In the genomic region with DNA sequence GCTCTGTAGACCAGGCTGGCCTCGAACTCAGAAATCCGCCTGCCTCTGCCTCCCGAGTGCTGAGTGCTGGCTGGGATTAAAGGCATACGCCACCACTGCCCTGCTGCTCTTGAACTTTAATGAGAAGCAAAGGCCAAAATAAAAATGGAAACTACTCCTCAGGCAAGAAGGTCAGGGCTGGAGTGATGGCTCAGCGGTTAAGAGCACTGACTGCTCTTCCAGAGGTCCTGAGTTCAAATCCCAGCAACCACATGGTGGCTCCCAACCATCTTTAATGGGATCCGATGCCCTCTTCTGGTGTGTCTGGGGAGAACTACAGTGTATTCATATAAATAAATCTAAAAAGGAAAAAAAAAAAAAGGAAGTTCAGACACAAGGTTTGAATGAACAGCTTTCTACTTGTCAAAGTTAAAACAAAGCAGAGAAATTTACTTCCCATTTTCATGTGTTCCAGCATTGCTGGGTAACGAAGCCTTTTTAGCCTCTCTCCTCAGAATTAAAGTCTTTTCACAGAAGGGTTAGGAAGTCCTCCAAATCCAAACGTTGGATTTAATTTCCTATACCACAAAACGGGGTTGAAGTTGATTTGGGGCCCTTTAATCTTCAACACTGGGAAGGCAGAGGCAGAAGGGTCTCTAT, we compare ENCODE assay signal across 13 mouse cellular contexts. TPM values are rescaled to one million over a fixed set of nuclear protein-coding genes. Genes with fewer than 3 reads are reported as not detected.
DNase-seq lines count a peak whose midpoint lies in the region; ATAC-seq and TF ChIP-seq lines count a peak whose summit lies in the region.
"Had no signal": no experiment of that assay in that cellular context is flagged by ENCODE, and none has a peak within 500 bp of the region (broad histone marks: within the 10 kb centered on the region; RNA-seq: fewer than 3 reads in every experiment).

No protein-coding gene starts in this region.

- peak overlapping the region; percentile 72; the same call in 1 of the 2 replicates for H3K4me2 ChIP-seq in forebrain, postnatal 0 days (ENCODE audit: low read depth)
- peak overlapping the region; percentile 79 for H3K4me2 ChIP-seq in liver, embryonic 11.5 days
- H3K4me2 ChIP-seq in heart, embryonic 16.5 days (ENCODE audit: low read depth, low read length) = no peak overlapping the region
- H3K4me2 ChIP-seq in neural tube, embryonic 13.5 days = peak overlapping the region; percentile 79

- H3K9me3 ChIP-seq in forebrain, postnatal 0 days (ENCODE audit: low read length) = no peaks in the 10 kb centered on the region
- H3K9me3 ChIP-seq in forebrain, embryonic 10.5 days = no peaks in the 10 kb centered on the region
- H3K9me3 ChIP-seq in liver, embryonic 11.5 days (ENCODE audit: control insufficient read depth, low read length) = no peaks in the 10 kb centered on the region
- no peaks in the 10 kb centered on the region for H3K9me3 ChIP-seq in heart, embryonic 16.5 days (replicated peaks; ENCODE audit: control insufficient read depth, low read length)
- H3K9me3 ChIP-seq in neural tube, embryonic 13.5 days = no peaks in the 10 kb centered on the region

- H3K4me3 ChIP-seq in forebrain, postnatal 0 days (ENCODE audit: low read depth, low read length) = no peak overlapping the region
- no peak overlapping the region; the same call in 1 of the 2 replicates for H3K4me3 ChIP-seq in forebrain, embryonic 10.5 days
- H3K4me3 ChIP-seq in liver, embryonic 11.5 days (ENCODE audit: low read depth, low read length) = no peak overlapping the region
- no peak overlapping the region for H3K4me3 ChIP-seq in heart, embryonic 16.5 days (ENCODE audit: low read length)
- no peak overlapping the region for H3K4me3 ChIP-seq in neural tube, embryonic 13.5 days

- ATAC-seq in forebrain, postnatal 0 days = no peak
- no peak for ATAC-seq in liver, embryonic 11.5 days (replicated peaks; ENCODE audit: low FRiP score)
- ATAC-seq in heart, embryonic 16.5 days (replicated peaks; ENCODE audit: extremely low read depth, insufficient read depth, low FRiP score) = no peak
- no peak for ATAC-seq in neural tube, embryonic 13.5 days (ENCODE audit: low read depth)

- H3K36me3 ChIP-seq in forebrain, postnatal 0 days (ENCODE audit: insufficient read depth) = no peaks in the 10 kb centered on the region
- H3K36me3 ChIP-seq in forebrain, embryonic 10.5 days (replicated peaks) = no peaks in the 10 kb centered on the region
- H3K36me3 ChIP-seq in liver, embryonic 11.5 days (ENCODE audit: control insufficient read depth, insufficient read depth, low read length) = no peaks in the 10 kb centered on the region
- no peaks in the 10 kb centered on the region for H3K36me3 ChIP-seq in heart, embryonic 16.5 days (ENCODE audit: control insufficient read depth, insufficient read depth)
- no peaks in the 10 kb centered on the region for H3K36me3 ChIP-seq in neural tube, embryonic 13.5 days

- H3K27ac ChIP-seq in forebrain, postnatal 0 days (ENCODE audit: low read depth, low read length) = no peak overlapping the region
- H3K27ac ChIP-seq in forebrain, embryonic 10.5 days = no peak overlapping the region
- no peak overlapping the region for H3K27ac ChIP-seq in liver, embryonic 11.5 days (ENCODE audit: low read depth, low read length)
- peak overlapping the region; percentile 100 for H3K27ac ChIP-seq in heart, embryonic 16.5 days (ENCODE audit: low read length)
- H3K27ac ChIP-seq in neural tube, embryonic 13.5 days (replicated peaks) = no peak overlapping the region

- 69% methylated on average over 9 of the region's 9 CpGs for WGBS in forebrain, postnatal 0 days
- 79% methylated on average over 9 of the region's 9 CpGs for WGBS in forebrain, embryonic 10.5 days
- WGBS in liver, embryonic 11.5 days = 69% methylated on average over 9 of the region's 9 CpGs
- WGBS in heart, embryonic 16.5 days = 73% methylated on average over 9 of the region's 9 CpGs
- WGBS in neural tube, embryonic 13.5 days = 75% methylated on average over 9 of the region's 9 CpGs

- no peaks in the 10 kb centered on the region for H3K27me3 ChIP-seq in forebrain, postnatal 0 days (ENCODE audit: insufficient read depth, low read length)
- H3K27me3 ChIP-seq in forebrain, embryonic 10.5 days (ENCODE audit: poor library complexity, severe bottlenecking) = peaks cover 12% of the 10 kb centered on the region
- H3K27me3 ChIP-seq in liver, embryonic 11.5 days (replicated peaks; ENCODE audit: control insufficient read depth, insufficient read depth, low read length) = no peaks in the 10 kb centered on the region
- no peaks in the 10 kb centered on the region for H3K27me3 ChIP-seq in heart, embryonic 16.5 days (ENCODE audit: control insufficient read depth, insufficient read depth, low read length)
- no peaks in the 10 kb centered on the region; the same call in 1 of the 2 replicates for H3K27me3 ChIP-seq in neural tube, embryonic 13.5 days

- DNase-seq in forebrain, postnatal 0 days = no peak
- no peak for DNase-seq in forebrain, embryonic 10.5 days (ENCODE audit: extremely low spot score, low spot score)
- DNase-seq in liver, embryonic 11.5 days (ENCODE audit: low spot score) = no peak
- no peak for DNase-seq in liver
- DNase-seq in c-Kit-positive CD71-positive TER-119-positive erythroid progenitor cells, embryonic 14.5 days (ENCODE audit: low spot score) = no peak
- DNase-seq in yolk sac, embryonic 10.5 days (ENCODE audit: low spot score) = no peak
- DNase-seq: kidney, postnatal 14 days had no signal

- 0 out of 2 replicates have a peak, but pooled peaks have one; percentile 4 for TF ChIP-seq CTCF in forebrain, postnatal 0 days (IDR thresholded peaks at IDR 0.05; ENCODE audit: low read depth)

- H3K4me1 ChIP-seq in forebrain, postnatal 0 days (ENCODE audit: insufficient read depth) = peaks cover 6% of the 10 kb centered on the region; the same call in 1 of the 2 replicates
- peaks cover 53% of the 10 kb centered on the region for H3K4me1 ChIP-seq in forebrain, embryonic 10.5 days
- H3K4me1 ChIP-seq in liver, embryonic 11.5 days (replicated peaks; ENCODE audit: control insufficient read depth, insufficient read depth, low read length) = peaks cover 23% of the 10 kb centered on the region
- peaks cover 26% of the 10 kb centered on the region for H3K4me1 ChIP-seq in heart, embryonic 16.5 days (ENCODE audit: control insufficient read depth, insufficient read depth, low read length)
- H3K4me1 ChIP-seq in neural tube, embryonic 13.5 days (replicated peaks) = peaks cover 33% of the 10 kb centered on the region

- H3K9ac ChIP-seq in forebrain, postnatal 0 days = 0 out of 2 replicates have a peak overlapping the region, but pooled peaks have one; percentile 82
- H3K9ac ChIP-seq in liver, embryonic 11.5 days (ENCODE audit: low read depth, low read length) = peak overlapping the region; percentile 73
- H3K9ac ChIP-seq in heart, embryonic 16.5 days (ENCODE audit: low read length) = no peak overlapping the region
- H3K9ac ChIP-seq in neural tube, embryonic 13.5 days = no peak overlapping the region

RNA-seq across cellular contexts. Expression of gene Sirt4, which starts 3.5 kb away (rescaled TPM):
- total RNA-seq in forebrain, postnatal 0 days (2014; rRNA removed) = 34.5 and 36.3 TPM in 2 replicates
- 18.3 and 18.8 TPM in 2 replicates for polyA plus RNA-seq in forebrain, postnatal 0 days (2015; fragmentation: Nextera tagmentation; extraction: Ambion mirVana)
- polyA plus RNA-seq in forebrain, embryonic 10.5 days (2016; fragmentation: Nextera tagmentation; extraction: Ambion mirVana) = 13.1 and 13.9 TPM in 2 replicates
- polyA plus RNA-seq in liver, embryonic 11.5 days (2014; fragmentation: Nextera tagmentation; extraction: Ambion mirVana) = 14.8 and 15.2 TPM in 2 replicates
- 18.7 and 24.0 TPM in 2 replicates for polyA plus RNA-seq in heart, embryonic 16.5 days (2015; fragmentation: Nextera tagmentation; extraction: Ambion mirVana)
- 26.8 and 33.0 TPM in 2 replicates for polyA plus RNA-seq in neural tube, embryonic 13.5 days (2015; fragmentation: Nextera tagmentation; extraction: Ambion mirVana)

RNA-seq across cellular contexts. Expression of gene Pxn, which starts 18.4 kb away (rescaled TPM):
- 23.5 and 29.8 TPM in 2 replicates for total RNA-seq in forebrain, postnatal 0 days (2014; rRNA removed)
- 14.1 and 14.8 TPM in 2 replicates for polyA plus RNA-seq in forebrain, postnatal 0 days (2015; fragmentation: Nextera tagmentation; extraction: Ambion mirVana)
- polyA plus RNA-seq in forebrain, embryonic 10.5 days (2016; fragmentation: Nextera tagmentation; extraction: Ambion mirVana) = 34.3 and 35.8 TPM in 2 replicates
- 12.4 and 14.0 TPM in 2 replicates for polyA plus RNA-seq in liver, embryonic 11.5 days (2014; fragmentation: Nextera tagmentation; extraction: Ambion mirVana)
- polyA plus RNA-seq in heart, embryonic 16.5 days (2015; fragmentation: Nextera tagmentation; extraction: Ambion mirVana) = 39.1 and 40.6 TPM in 2 replicates
- polyA plus RNA-seq in neural tube, embryonic 13.5 days (2015; fragmentation: Nextera tagmentation; extraction: Ambion mirVana) = 26.5 and 26.6 TPM in 2 replicates

RNA-seq across cellular contexts. Expression of gene Pla2g1b, which starts 22.0 kb away (rescaled TPM):
- total RNA-seq in forebrain, postnatal 0 days (2014; rRNA removed) = not detected in 2 replicates
- polyA plus RNA-seq in forebrain, postnatal 0 days (2015; fragmentation: Nextera tagmentation; extraction: Ambion mirVana) = not detected in 2 replicates
- polyA plus RNA-seq in forebrain, embryonic 10.5 days (2016; fragmentation: Nextera tagmentation; extraction: Ambion mirVana) = not detected in 2 replicates
- 0.89 and 1.2 TPM in 2 replicates for polyA plus RNA-seq in liver, embryonic 11.5 days (2014; fragmentation: Nextera tagmentation; extraction: Ambion mirVana)
- polyA plus RNA-seq in heart, embryonic 16.5 days (2015; fragmentation: Nextera tagmentation; extraction: Ambion mirVana) = 0.46 and 0.92 TPM in 2 replicates
- 0.95 TPM in 1 of 2 replicates, not detected in the other for polyA plus RNA-seq in neural tube, embryonic 13.5 days (2015; fragmentation: Nextera tagmentation; extraction: Ambion mirVana)
- total RNA-seq: common myeloid progenitor, adult 5-6 weeks; monocyte, adult 5-6 weeks had no signal
- polyA plus RNA-seq: activated CD4-positive, CD25-positive, alpha-beta regulatory T cell, adult 4 months; liver, adult 2 months had no signal

RNA-seq across cellular contexts. Expression of gene Msi1, which starts 58.7 kb away (rescaled TPM):
- total RNA-seq in forebrain, postnatal 0 days (2014; rRNA removed) = 53.8 and 65.9 TPM in 2 replicates
- 48.2 and 49.9 TPM in 2 replicates for polyA plus RNA-seq in forebrain, postnatal 0 days (2015; fragmentation: Nextera tagmentation; extraction: Ambion mirVana)
- polyA plus RNA-seq in forebrain, embryonic 10.5 days (2016; fragmentation: Nextera tagmentation; extraction: Ambion mirVana) = 142 and 158 TPM in 2 replicates
- 7.5 and 9.7 TPM in 2 replicates for polyA plus RNA-seq in liver, embryonic 11.5 days (2014; fragmentation: Nextera tagmentation; extraction: Ambion mirVana)
- 1.1 and 1.8 TPM in 2 replicates for polyA plus RNA-seq in heart, embryonic 16.5 days (2015; fragmentation: Nextera tagmentation; extraction: Ambion mirVana)
- polyA plus RNA-seq in neural tube, embryonic 13.5 days (2015; fragmentation: Nextera tagmentation; extraction: Ambion mirVana) = 66.5 and 66.7 TPM in 2 replicates
- total RNA-seq: common myeloid progenitor, adult 5-6 weeks; liver, adult 2 months; monocyte, adult 5-6 weeks had no signal
- polyA plus RNA-seq: activated CD4-positive, CD25-positive, alpha-beta regulatory T cell, adult 4 months had no signal

Comparison
In these comparisons a context has a peak if more than half of its experiments do, and no peak if none do; other contexts are left out.
1. H3K9ac ChIP-seq: peak in forebrain, postnatal 0 days (single experiment) and liver, embryonic 11.5 days (single experiment); none in heart, embryonic 16.5 days (single experiment) and neural tube, embryonic 13.5 days (single experiment).